Mouse (Mus musculus): ENCODE results near the gene Zfp280c.

DNA sequence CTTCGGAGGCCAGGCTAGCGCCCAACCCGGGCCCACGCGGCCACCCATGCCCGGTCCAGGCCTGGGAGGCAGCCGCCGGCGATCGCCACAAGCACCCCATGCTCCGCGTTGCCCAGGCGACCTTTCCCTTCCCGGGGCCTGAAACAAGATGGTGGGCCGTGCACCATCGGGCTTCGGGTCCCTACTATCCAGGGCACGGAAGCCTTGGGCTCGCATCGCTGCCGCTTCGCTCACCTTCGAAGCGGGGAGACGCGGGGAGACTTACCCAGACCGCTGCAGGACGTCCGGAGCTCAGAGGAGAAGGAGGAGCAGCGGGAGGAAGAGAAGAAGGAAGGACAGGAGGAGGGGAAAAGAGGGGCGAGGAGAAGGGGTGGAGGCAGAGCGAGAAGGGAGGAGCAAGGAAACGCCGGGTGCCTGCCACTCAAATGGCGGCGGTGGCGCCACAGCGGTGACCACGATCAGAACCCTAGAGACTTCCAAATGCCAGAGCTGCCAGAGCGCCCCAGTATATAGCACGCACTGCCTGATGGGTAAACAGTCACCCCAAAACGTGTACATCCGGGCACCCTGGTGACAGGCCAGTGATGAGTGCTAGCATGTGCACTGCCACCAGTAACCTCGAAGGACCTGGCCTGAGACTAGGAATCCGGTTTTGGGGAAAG lies at the start of gene Zfp280c:
- TF ChIP-seq CTCF (IDR thresholded peaks at IDR 0.05) (no peak), POLR2A (IDR thresholded peaks at IDR 0.05; ENCODE audit: insufficient read depth, low read depth, low read length) (peak; percentile 63; the same call in 1 of the 2 replicates)

Data from heart, adult 2 months (tissue).